Comparison of ENCODE assay signal across 8 mouse cellular contexts in the genomic region with DNA sequence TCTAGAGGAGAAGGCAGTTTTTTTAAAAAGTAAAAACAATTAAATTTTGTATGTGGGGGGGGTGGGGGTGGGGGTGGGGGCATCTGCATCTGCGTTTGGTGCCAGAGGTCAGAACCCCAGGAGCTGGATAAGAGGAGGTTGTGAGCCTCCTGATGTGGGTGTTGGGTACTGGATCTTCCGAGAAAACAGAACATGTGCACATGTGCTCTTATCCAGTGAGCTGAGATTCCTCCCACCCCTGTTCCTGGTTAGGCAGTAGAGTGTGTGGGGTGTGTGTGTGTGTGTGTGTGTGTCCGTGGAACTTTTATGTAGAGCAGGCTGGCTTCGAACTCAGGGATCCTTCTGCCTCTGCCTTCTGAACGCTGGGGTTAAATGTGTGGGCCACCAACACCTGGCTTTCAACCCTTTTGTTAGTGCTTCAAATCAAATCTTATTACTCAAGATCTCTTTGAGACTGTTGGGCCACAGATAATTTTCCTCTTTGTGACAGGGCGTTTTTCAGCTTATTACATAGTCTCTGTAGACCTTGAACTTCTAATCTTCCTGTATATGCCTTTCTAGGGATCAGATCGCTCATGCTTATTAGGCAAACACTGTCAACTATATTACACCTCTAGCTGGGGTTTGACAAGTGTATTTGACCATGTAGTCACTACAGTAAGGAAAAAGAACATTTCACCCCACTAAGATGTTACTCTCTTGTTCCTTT. TPM values are rescaled to one million over a fixed set of nuclear protein-coding genes. Genes with fewer than 3 reads are reported as not detected.
A peak's percentile ranks its signal among the peaks of the same experiment; 100 is the strongest.
DNase-seq lines count a peak whose midpoint lies in the region; ATAC-seq and TF ChIP-seq lines count a peak whose summit lies in the region.

No protein-coding gene starts in this region.

- WGBS in limb, embryonic 15.5 days = 67% methylated on average over 7 of the region's 7 CpGs
- WGBS in stomach, postnatal 0 days = 61% methylated on average over 7 of the region's 7 CpGs

- peak overlapping the region; percentile 65 for H3K4me2 ChIP-seq in limb, embryonic 15.5 days
- peak overlapping the region; percentile 87 for H3K4me2 ChIP-seq in stomach, postnatal 0 days (replicated peaks; ENCODE audit: low read depth)

- no peaks in the 10 kb centered on the region for H3K9me3 ChIP-seq in limb, embryonic 15.5 days
- no peaks in the 10 kb centered on the region for H3K9me3 ChIP-seq in stomach, postnatal 0 days (ENCODE audit: control insufficient read depth, low read length)

- no peak for TF ChIP-seq POLR2A in testis, adult 2 months (IDR thresholded peaks at IDR 0.05; ENCODE audit: control insufficient read depth, low read depth, low read length)

- peaks cover 3% of the 10 kb centered on the region; the same call in 1 of the 2 replicates for H3K4me1 ChIP-seq in testis, adult 2 months (ENCODE audit: control insufficient read depth, insufficient read depth, low read length)
- peaks cover 10% of the 10 kb centered on the region for H3K4me1 ChIP-seq in limb, embryonic 15.5 days
- 0 out of 2 replicates have a peak, but pooled peaks cover 3% of the 10 kb centered on the region for H3K4me1 ChIP-seq in stomach, postnatal 0 days (replicated peaks; ENCODE audit: control insufficient read depth, insufficient read depth)

- no peak overlapping the region; the same call in 1 of the 2 replicates for H3K27ac ChIP-seq in testis, adult 2 months (ENCODE audit: control insufficient read depth, insufficient read depth, low read depth, low read length)
- peak overlapping the region; percentile 75; the same call in 1 of the 2 replicates for H3K27ac ChIP-seq in limb, embryonic 15.5 days
- H3K27ac ChIP-seq in stomach, postnatal 0 days (replicated peaks) = peak overlapping the region; percentile 88; the same call in 1 of the 2 replicates

- H3K9ac ChIP-seq in limb, embryonic 15.5 days = peak overlapping the region; percentile 82
- H3K9ac ChIP-seq in stomach, postnatal 0 days (ENCODE audit: low read length) = peak overlapping the region; percentile 90

- no peaks in the 10 kb centered on the region for H3K27me3 ChIP-seq in testis, adult 2 months (ENCODE audit: control insufficient read depth, insufficient read depth, low read length)
- no peaks in the 10 kb centered on the region for H3K27me3 ChIP-seq in limb, embryonic 15.5 days
- H3K27me3 ChIP-seq in stomach, postnatal 0 days (ENCODE audit: control insufficient read depth, insufficient read depth, low read length) = no peaks in the 10 kb centered on the region

- peak; percentile 40 for DNase-seq in adrenal gland, adult 2 months
- no peak for DNase-seq in adrenal gland, adult 18-20 months (ENCODE audit: low spot score in 2 of 2)
- DNase-seq in testis, postnatal 10 days (ENCODE audit: low spot score) = no peak
- DNase-seq in stomach, postnatal 0 days (ENCODE audit: low spot score) = no peak
- no peak for DNase-seq in cerebellum, postnatal 36 days
- no peak for DNase-seq in right cerebral cortex, postnatal 14 days

- no peak for ATAC-seq in limb, embryonic 15.5 days (ENCODE audit: insufficient number of reproducible peaks, low FRiP score, low TSS enrichment, low read depth)
- peak; percentile 30; the same call in 1 of the 2 replicates for ATAC-seq in stomach, postnatal 0 days (ENCODE audit: low FRiP score, low TSS enrichment)

- H3K4me3 ChIP-seq in testis, adult 2 months (ENCODE audit: control insufficient read depth, low read depth, low read length) = peak overlapping the region; percentile 94
- peak overlapping the region; percentile 91 for H3K4me3 ChIP-seq in limb, embryonic 15.5 days
- peak overlapping the region; percentile 87 for H3K4me3 ChIP-seq in stomach, postnatal 0 days (ENCODE audit: low read depth, low read length)

- TF ChIP-seq EP300 in stomach, postnatal 0 days (optimal IDR thresholded peaks at IDR 0.05) = no peak

- TF ChIP-seq CTCF in testis, adult 2 months (IDR thresholded peaks at IDR 0.05; ENCODE audit: control insufficient read depth, insufficient read depth, insufficient replicate concordance, low read depth, low read length) = no peak
- TF ChIP-seq CTCF in stomach, postnatal 0 days (IDR thresholded peaks at IDR 0.05; ENCODE audit: low read depth) = no peak

- peaks cover 1% of the 10 kb centered on the region; the same call in 1 of the 2 replicates for H3K36me3 ChIP-seq in testis, adult 2 months (ENCODE audit: control insufficient read depth, insufficient read depth, low read length)
- peaks cover 24% of the 10 kb centered on the region for H3K36me3 ChIP-seq in limb, embryonic 15.5 days
- peaks cover 3% of the 10 kb centered on the region; the same call in 1 of the 2 replicates for H3K36me3 ChIP-seq in stomach, postnatal 0 days (ENCODE audit: control insufficient read depth, insufficient read depth, low read length)

RNA-seq across cellular contexts. Expression of a gene that starts 0.9 kb away (rescaled TPM):
- 100 to 1,000 TPM; 384 to 492 TPM for total RNA-seq in adrenal gland, adult 2 months (2021)
- polyA plus RNA-seq in adrenal gland, adult 2 months (2012; rRNA removed) = 212 and 282 TPM in 2 replicates
- total RNA-seq in adrenal gland, adult 18-20 months (2021) = 100 to 1,000 TPM; 320 to 493 TPM
- polyA plus RNA-seq in testis, adult 2 months (2012; rRNA removed) = 31.2 and 31.4 TPM in 2 replicates
- 74.5 and 76.8 TPM in 2 replicates for polyA plus RNA-seq in limb, embryonic 15.5 days (2015; fragmentation: Nextera tagmentation; extraction: Ambion mirVana)
- 52.6 and 52.9 TPM in 2 replicates for polyA plus RNA-seq in stomach, postnatal 0 days (2015; fragmentation: Nextera tagmentation; extraction: Ambion mirVana)

RNA-seq across cellular contexts. Expression of a gene that starts 55.0 kb away (rescaled TPM):
- total RNA-seq in adrenal gland, adult 2 months (2021) = 10 to 100 TPM; 22.9 to 23.5 TPM
- 5.5 and 6.3 TPM in 2 replicates for polyA plus RNA-seq in adrenal gland, adult 2 months (2012; rRNA removed)
- 10 to 100 TPM; 20.5 to 22.6 TPM for total RNA-seq in adrenal gland, adult 18-20 months (2021)
- polyA plus RNA-seq in testis, adult 2 months (2012; rRNA removed) = 13.6 and 14.1 TPM in 2 replicates
- polyA plus RNA-seq in limb, embryonic 15.5 days (2015; fragmentation: Nextera tagmentation; extraction: Ambion mirVana) = 16.5 and 18.2 TPM in 2 replicates
- 12.1 and 12.7 TPM in 2 replicates for polyA plus RNA-seq in stomach, postnatal 0 days (2015; fragmentation: Nextera tagmentation; extraction: Ambion mirVana)
